Mouse (Mus musculus) inflammation-experienced regulatory T-cells (primary cell): ENCODE data around the gene Col10a1. TPM values are rescaled to one million over a fixed set of nuclear protein-coding genes. Genes with fewer than 3 reads are reported as not detected.

Source experiments
- polyA plus RNA-seq, 2 experiments: library from polyadenylated mRNA; unstranded; fragments of 100-300 nt; shearing (Covaris generic); gene quantifications; one replicate each; pipeline ENCODE4 v1.2.1; 2017

Col10a1 gene
- polyA plus RNA-seq, result 1 to 10 TPM in 1 of 2 experiments, under 1 TPM in 1; 0.18 to 2.2 TPM

GRCm38 (mm10) chr10:34389681-34390080 is at the start of gene Col10a1:
Gene Col10a1, plus strand, starts transcription at chr10:34389981.

GRCm38 (mm10) chr10:34418204-34418756 is 28.5 kb downstream of the Col10a1 start, which contains the start of gene Nt5dc1:
Gene Nt5dc1, minus strand, starts transcription at chr10:34418552.

Other genes with a start within 250 kb of the Col10a1 start
- 10 to 100 TPM in 1 of 2 experiments, 1 to 10 TPM in 1; 3.5 to 13.8 TPM for gene Dse, start 182.3 kb upstream of the Col10a1 start, polyA plus RNA-seq
- gene Tspyl1, start 107.8 kb upstream of the Col10a1 start, polyA plus RNA-seq, result 10 to 100 TPM; 59.1 to 70.7 TPM
- gene Tspyl4, start 92.5 kb upstream of the Col10a1 start, polyA plus RNA-seq, result 10 to 100 TPM; 10.4 to 13.6 TPM
- gene Nt5dc1, start 28.6 kb downstream of the Col10a1 start, polyA plus RNA-seq, result 10 to 100 TPM; 54.9 to 74.0 TPM
- under 1 TPM; 0.06 to 0.07 TPM for gene Frk, start 93.4 kb downstream of the Col10a1 start, polyA plus RNA-seq